Mouse (Mus musculus): Measurements from ENCODE around the gene Ppdpf. TPM values are rescaled to one million over a fixed set of nuclear protein-coding genes. Genes with fewer than 3 reads are reported as not detected.

The Ppdpf gene
- 153 and 205 TPM in 2 replicates for polyA plus RNA-seq (2012; ENCODE audit: insufficient read depth, insufficient read length, missing spikeins)

DNA sequence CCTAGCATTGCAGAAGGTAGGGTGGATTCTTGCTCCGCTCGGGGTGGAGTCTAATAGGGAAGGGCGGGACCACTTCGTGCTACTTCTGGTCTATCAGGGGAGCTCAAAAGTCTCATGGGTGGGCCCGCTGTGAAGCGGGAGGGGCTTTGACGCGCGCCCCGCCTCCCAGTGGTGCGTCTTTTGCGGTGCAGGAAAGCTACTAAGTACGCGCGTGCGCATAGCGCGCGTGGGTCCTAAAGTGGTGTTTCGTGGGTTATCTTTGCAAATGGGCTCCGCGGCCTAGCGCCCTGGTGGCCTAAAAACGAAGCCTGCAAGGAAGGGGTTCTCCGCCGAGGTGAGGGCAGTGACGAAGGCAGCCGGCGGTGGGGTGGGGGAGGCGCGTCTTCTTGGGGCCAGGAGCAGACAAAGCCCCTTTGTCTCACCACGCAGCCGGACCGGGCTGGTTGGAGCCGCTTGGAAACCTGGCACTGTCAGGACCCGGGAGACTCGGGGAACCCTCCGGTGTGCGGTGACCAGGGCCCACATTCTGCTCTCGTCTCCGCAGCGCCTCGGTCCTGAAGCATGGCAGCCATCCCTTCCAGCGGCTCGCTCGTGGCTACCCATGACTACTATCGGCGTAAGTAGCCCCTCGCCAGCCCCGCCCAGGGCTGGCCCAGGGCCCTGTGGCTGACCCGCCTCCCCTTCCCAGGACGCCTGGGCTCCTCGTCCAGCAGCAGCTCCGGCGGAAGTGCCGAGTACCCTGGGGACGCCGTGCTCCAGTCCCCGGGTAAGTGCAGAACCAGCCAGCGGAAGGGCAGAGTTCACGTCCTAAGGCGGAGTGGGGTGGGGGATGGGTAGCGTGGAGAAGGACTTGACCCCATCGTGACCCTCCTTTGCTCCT lies at the start of gene Ppdpf:
Ppdpf (plus strand) TSS at position 127 of the 880 bp plus-strand sequence.
- Histone ChIP-seq H3K27ac (replicated peaks; ENCODE audit: low read depth, low read length) (peak within 1 kb of the TSS; percentile 99), H3K4me1 (ENCODE audit: control insufficient read depth, insufficient read depth, insufficient read length, low read length) (peaks cover 10% of the 10 kb centered on the region), H3K4me3 (ENCODE audit: insufficient read depth, low read depth, low read length) (peak within 1 kb of the TSS; percentile 78)

DNA sequence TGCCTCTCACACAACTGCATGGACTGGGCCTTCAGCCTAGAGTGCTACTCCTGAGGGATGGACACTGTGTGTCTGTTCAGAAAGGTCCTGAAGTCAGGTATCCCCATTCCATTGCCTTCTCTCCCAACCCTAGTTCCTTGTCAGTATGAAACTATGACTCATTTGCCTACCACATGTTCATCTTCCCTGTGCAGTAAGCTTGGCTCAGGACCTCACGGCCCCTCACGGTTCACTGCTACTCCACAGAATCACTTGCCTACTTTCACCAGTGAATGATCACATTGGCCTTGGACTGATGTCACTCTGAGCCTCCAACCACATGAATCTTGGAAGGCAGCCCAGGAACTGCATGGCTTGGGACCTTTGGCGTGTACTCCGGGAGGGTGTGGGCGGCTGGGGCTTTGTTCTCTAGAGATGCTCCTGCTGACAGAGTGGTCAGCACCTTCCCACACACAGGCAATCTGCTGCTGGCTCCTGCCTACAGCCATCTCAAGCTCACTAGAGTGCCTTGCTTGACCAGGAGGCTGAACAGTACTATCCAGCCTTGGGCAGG lies 47.3 kb upstream of the Ppdpf start:
- H3K4me3 ChIP-seq (ENCODE audit: insufficient read depth, low read depth, low read length) = no peak overlapping the region
- no peaks in the 10 kb centered on the region for H3K4me1 ChIP-seq (ENCODE audit: control insufficient read depth, insufficient read depth, insufficient read length, low read length)
- H3K27ac ChIP-seq (replicated peaks; ENCODE audit: low read depth, low read length) = no peak overlapping the region

DNA sequence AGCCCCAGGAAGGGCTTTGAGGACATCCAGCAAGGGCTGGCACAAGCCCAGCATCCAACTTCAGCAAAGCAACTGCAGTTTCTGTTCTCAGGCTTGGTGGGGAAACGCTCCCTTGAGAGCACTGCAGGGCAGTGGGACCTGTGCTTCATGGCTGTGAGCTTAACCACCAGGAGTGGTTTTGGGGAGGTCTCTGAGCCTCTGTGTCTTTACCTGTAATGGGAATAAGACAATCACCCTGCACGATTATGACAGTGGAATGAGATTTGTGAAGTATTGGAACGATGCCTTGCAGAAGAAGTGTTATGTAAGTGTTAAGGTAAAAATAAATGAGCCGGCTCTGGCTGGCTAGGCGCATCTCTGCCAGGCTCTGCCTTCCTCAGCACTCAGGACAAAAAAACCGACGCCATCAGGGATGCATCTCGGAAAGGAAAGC lies 44.3 kb upstream of the Ppdpf start:
- Histone ChIP-seq H3K4me1 (ENCODE audit: control insufficient read depth, insufficient read depth, insufficient read length, low read length) (0 out of 2 replicates have a peak, but pooled peaks cover 3% of the 10 kb centered on the region), H3K27ac (replicated peaks; ENCODE audit: low read depth, low read length) (no peak overlapping the region), H3K4me3 (ENCODE audit: insufficient read depth, low read depth, low read length) (no peak overlapping the region)

DNA sequence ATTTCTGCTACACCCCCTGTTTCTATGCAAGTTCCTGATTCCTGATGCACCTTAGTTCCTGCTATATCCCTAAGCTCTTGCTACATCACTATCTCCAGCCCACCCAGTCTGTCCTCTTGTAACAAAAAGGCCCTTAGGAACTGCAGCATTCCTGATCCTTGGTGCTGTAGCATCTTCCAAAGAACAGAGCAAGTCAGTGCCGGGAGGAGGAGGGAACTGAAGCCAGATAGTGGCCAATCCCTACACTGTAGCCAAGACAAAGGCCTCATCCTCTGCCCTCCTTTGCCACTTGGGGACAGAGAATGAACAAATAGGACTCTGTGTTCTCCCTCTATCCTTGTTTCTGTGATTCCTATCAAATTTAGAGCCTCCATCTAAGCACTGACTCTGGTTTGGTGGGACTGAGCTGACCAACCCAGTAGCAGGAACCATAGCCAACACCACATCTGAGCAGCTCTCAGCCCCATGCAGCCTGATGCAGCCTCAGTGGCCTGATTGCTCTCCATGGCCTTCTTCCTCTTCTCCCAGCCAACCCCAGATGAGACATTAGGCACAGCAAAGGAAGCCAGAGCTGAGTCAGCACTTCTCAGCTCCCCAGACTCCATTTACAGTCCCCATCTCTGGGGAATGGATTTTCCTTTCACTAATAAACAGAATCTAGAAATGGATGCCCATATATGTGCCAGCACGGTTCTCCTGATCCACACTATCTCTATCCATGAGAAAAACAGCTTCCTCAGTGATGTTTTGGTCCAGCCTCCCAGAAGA lies 43.4 kb upstream of the Ppdpf start:
- Histone ChIP-seq H3K4me3 (ENCODE audit: insufficient read depth, low read depth, low read length) (no peak overlapping the region), H3K4me1 (ENCODE audit: control insufficient read depth, insufficient read depth, insufficient read length, low read length) (peaks cover 6% of the 10 kb centered on the region; the same call in 1 of the 2 replicates), H3K27ac (replicated peaks; ENCODE audit: low read depth, low read length) (no peak overlapping the region)

DNA sequence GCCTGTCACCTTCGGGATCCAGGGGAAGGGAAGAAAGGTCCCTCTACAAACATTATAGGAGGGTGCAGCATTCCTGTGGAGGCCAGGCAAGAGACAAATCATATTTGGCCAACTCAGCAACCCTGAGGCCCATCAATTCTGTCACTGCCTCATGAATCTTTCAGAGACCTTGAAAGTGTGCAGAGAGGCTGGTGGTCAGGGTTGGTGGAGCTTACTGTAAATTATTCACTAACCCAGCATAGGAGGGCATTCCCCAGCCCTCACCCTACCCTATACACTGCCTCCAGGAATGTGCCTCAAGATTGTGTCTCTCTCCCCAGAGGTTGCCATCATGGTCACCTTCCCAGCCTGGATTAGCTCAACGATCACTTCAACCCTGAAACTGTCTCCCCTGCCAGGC lies 42.4 kb upstream of the Ppdpf start:
- Histone ChIP-seq H3K4me3 (ENCODE audit: insufficient read depth, low read depth, low read length) (no peak overlapping the region), H3K4me1 (ENCODE audit: control insufficient read depth, insufficient read depth, insufficient read length, low read length) (peaks cover 7% of the 10 kb centered on the region; the same call in 1 of the 2 replicates), H3K27ac (replicated peaks; ENCODE audit: low read depth, low read length) (no peak overlapping the region)

DNA sequence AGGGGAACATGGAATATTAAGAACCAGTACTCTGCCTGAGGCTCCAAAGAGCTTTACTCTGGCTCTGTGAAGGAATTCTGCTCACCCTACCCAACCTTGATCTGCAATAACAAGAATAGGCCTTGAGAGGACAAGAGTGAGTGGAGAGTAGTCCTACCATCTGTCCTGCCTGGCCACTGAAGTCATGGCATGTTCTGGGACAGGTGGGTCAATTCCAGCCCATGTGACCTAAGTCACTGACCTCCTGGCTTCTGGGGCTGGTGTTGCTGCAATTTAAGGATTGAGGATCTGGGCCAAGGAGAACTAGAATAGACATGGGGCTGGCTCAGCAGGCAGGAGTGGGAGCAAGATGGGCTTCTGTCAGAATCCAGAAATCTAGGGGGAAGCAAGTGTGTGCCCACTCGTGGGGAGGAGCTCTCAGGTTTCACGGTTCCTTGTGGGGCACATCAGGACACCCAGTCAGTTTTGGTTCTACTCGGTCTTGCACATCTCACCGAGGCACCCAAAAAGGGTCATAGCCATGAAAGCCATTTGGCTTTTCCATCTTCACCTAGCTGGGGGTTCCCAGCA lies 40.0 kb upstream of the Ppdpf start:
- Histone ChIP-seq H3K27ac (replicated peaks; ENCODE audit: low read depth, low read length) (no peak overlapping the region), H3K4me1 (ENCODE audit: control insufficient read depth, insufficient read depth, insufficient read length, low read length) (peaks cover 7% of the 10 kb centered on the region; the same call in 1 of the 2 replicates), H3K4me3 (ENCODE audit: insufficient read depth, low read depth, low read length) (no peak overlapping the region)

DNA sequence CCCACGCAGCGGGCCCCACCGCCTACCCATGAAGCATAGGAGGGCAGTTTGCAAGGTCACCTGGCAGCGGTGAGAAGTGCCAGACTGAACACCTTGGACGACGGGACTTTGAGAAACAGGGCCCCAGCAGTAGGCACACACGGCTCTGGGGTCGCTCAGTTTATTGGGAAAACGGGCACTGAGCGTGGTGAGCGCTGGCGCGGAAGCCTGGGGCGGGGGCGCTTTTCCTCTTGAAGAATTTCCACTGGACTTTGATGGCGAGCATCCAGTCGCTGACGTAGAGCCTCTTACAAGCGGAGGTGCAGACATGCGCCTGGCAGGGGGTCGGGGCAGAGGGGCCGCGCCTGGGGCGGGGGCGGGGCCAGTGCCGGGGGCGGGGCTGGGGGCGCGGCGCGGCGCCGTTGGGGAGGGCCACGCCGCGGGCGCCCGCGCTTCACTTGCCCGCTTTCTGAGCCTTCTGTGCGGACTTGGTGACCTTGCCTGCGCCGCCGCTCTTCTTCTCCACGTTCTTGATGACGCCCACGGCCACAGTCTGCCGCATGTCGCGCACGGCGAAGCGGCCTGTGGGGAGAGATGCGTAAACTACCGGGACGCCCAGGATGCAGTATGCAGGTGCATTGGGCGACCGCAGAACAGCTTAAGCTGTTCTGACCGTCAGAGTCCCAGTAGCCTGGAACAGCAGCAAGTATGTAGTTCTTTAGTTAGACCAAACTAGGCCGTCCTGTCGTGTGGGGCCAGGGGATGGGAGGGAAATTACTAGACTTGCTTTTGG lies 39.3 kb upstream of the Ppdpf start:
- H3K27ac ChIP-seq (replicated peaks; ENCODE audit: low read depth, low read length) = no peak overlapping the region
- peak overlapping the region; percentile 41 for H3K4me3 ChIP-seq (ENCODE audit: insufficient read depth, low read depth, low read length)
- H3K4me1 ChIP-seq (ENCODE audit: control insufficient read depth, insufficient read depth, insufficient read length, low read length) = peaks cover 7% of the 10 kb centered on the region; the same call in 1 of the 2 replicates

DNA sequence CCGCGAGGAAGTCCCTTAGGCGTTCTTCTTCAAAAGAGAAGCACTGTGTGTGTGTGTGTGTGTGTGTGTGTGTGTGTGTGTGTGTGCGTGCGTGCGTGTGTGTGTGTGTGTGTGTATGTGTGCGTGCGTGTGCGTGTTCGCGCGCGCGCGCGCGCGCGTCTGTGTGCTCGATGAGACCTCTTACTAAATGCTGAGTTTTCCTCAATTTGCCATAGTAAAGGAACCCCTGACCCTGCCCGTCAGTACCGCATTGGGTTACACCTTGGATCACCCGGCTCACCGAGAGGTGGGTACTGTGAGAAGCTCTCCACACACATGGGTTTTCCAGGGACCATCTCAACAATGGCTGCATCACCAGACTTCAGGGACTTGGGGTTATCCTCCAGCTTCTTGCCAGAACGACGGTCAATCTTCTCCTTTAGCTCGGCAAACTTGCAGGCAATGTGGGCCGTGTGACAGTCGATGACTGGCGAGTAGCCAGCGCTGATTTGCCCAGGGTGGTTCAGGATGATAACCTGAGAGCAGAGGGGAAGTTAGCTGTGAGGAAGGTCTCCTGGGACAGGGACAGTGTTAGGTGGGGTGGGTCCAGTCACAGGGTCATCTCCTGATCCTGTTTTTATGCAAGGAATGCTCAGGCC lies 38.6 kb upstream of the Ppdpf start:
- Histone ChIP-seq H3K4me1 (ENCODE audit: control insufficient read depth, insufficient read depth, insufficient read length, low read length) (peaks cover 7% of the 10 kb centered on the region; the same call in 1 of the 2 replicates), H3K27ac (replicated peaks; ENCODE audit: low read depth, low read length) (no peak overlapping the region), H3K4me3 (ENCODE audit: insufficient read depth, low read depth, low read length) (peak overlapping the region; percentile 41)

DNA sequence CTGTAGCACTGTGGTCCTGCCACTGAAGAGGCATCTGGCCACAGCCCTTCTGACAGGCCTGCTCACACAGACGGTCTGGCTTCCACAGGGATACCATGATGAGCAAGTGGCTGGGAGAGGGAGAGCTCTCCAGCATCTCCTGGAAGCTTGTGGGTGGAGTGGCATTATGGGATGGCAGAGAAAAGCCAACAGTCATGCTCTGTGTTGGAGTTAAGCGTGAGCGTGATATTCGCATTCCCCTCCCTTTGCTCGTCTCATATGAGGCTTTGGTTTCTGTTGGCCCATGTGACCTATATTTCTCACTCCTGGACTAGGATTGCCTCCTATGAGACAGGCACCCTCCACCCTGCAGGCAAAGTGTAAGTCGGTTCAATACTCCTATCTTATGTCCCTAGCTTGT lies 36.8 kb upstream of the Ppdpf start:
- H3K4me3 ChIP-seq (ENCODE audit: insufficient read depth, low read depth, low read length) = no peak overlapping the region
- H3K27ac ChIP-seq (replicated peaks; ENCODE audit: low read depth, low read length) = no peak overlapping the region
- H3K4me1 ChIP-seq (ENCODE audit: control insufficient read depth, insufficient read depth, insufficient read length, low read length) = peaks cover 7% of the 10 kb centered on the region; the same call in 1 of the 2 replicates

DNA sequence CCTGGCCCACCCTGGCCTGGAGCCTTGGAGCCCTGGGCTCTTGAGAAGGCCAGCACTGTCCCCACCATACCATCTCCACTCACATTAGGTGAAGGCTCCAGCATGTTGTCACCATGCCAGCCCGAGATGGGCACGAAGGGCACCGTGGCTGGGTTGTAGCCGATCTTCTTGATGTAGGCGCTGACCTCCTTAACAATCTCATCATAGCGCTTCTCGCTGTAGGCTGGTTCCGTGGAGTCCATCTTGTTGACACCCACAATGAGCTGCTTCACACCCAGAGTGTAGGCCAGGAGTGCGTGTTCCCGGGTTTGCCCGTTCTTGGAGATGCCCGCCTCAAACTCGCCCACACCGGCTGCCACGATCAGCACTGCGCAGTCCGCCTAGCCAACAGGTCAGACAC lies 34.3 kb upstream of the Ppdpf start:
- Histone ChIP-seq H3K4me1 (ENCODE audit: control insufficient read depth, insufficient read depth, insufficient read length, low read length) (peaks cover 5% of the 10 kb centered on the region; the same call in 1 of the 2 replicates), H3K27ac (replicated peaks; ENCODE audit: low read depth, low read length) (no peak overlapping the region), H3K4me3 (ENCODE audit: insufficient read depth, low read depth, low read length) (no peak overlapping the region)

DNA sequence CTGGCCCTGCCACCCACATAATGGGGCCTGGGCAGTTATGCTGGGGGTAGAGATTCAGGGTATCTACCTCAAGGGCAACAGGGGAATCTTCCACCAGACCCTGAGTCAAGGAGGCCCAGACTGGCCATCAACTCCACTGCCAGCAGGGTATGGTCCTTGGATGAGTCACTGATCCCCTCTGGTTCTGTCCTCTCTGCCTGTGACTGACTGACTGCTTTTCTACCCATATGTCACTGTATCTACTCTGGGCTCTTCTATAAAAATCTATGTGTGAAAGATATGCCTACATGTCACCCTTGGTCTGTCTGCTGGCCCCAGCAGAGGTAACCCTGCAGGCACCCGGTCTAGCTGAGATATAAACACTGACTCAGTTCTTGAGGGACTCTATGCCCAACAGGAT lies 33.9 kb upstream of the Ppdpf start:
- Histone ChIP-seq H3K27ac (replicated peaks; ENCODE audit: low read depth, low read length) (no peak overlapping the region), H3K4me3 (ENCODE audit: insufficient read depth, low read depth, low read length) (no peak overlapping the region), H3K4me1 (ENCODE audit: control insufficient read depth, insufficient read depth, insufficient read length, low read length) (peaks cover 5% of the 10 kb centered on the region; the same call in 1 of the 2 replicates)

DNA sequence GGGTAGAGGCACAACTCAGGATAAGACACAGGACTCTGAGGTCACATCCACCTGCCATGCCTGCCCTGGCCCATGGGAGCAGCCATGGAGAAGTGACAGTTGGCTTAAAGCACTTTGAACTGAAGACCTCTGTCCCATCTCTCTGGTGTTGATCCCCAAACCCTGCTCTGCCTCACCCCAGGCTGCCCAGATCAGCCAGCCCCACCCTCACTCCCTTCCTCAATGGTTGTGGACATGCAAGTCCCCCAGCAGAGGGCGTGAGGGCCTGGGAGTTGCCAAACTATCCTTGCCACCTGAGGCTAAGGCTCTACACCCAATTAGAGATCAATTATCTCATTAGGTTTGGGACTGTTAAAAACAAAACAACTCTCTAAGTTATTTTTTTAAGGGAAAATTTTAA lies 33.2 kb upstream of the Ppdpf start:
- Histone ChIP-seq H3K27ac (replicated peaks; ENCODE audit: low read depth, low read length) (no peak overlapping the region), H3K4me1 (ENCODE audit: control insufficient read depth, insufficient read depth, insufficient read length, low read length) (no peaks in the 10 kb centered on the region), H3K4me3 (ENCODE audit: insufficient read depth, low read depth, low read length) (no peak overlapping the region)

DNA sequence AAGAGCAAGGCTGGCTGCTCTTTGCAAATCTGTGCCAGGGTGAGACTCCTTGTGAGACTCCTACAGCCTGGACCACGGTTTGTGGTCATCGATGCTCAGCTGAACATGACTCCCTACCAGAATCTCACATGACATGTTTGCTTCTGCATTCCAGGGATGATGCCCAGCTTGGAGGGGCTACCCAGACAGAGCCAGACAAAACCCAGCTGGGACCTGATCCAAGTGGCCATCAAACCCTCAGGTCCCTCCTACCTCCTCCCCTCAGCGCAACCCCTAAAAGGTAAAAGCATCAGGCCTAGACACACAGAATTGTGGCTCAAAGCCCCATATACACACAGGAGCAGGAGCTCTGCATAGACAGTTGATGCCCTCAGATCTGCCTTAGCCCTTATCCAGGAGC lies 32.7 kb upstream of the Ppdpf start:
- Histone ChIP-seq H3K27ac (replicated peaks; ENCODE audit: low read depth, low read length) (no peak overlapping the region), H3K4me1 (ENCODE audit: control insufficient read depth, insufficient read depth, insufficient read length, low read length) (no peaks in the 10 kb centered on the region), H3K4me3 (ENCODE audit: insufficient read depth, low read depth, low read length) (no peak overlapping the region)

Data from brown adipose tissue, adult 24 weeks (tissue).